10 mouse cellular contexts compared by ENCODE assay signal in the genomic region with DNA sequence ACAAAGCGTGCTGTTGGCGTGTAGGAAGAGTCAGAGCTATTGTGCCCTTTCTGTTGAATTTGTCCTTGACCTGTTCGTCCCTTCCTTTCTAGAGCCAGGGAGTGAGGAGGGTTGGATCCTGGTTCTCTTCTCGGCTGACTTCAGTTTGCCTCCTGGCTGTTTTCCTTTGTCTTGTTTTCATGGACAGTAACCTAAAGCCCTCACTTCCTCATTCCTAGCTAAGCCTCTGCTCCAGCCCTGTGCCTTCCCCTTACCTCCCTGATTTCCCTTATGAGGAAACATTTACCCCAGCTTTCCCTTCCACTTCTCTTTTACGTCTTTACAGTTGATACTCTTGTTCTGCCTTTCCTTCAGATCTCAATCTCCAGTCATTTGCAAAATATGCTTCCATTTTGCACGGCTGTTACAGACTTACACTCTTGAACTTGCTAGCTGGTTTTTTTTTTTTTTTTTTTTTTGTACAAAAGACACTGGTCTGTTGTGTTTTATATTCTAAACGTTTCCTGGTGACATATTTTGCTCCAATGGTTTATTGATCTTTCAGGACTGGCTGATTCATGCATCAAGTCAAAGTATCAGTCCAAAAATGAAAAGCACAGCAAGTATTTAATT. TPM values are rescaled to one million over a fixed set of nuclear protein-coding genes. Genes with fewer than 3 reads are reported as not detected.
DNase-seq lines count a peak whose midpoint lies in the region; ATAC-seq lines count a peak whose summit lies in the region.
"Had no signal": no experiment of that assay in that cellular context is flagged by ENCODE, and none has a peak within 500 bp of the region (broad histone marks: within the 10 kb centered on the region; RNA-seq: fewer than 3 reads in every experiment).

No protein-coding gene starts in this region.

- H3K4me1 ChIP-seq in kidney, embryonic 14.5 days (ENCODE audit: control insufficient read depth, insufficient read depth, low read length) = no peaks in the 10 kb centered on the region
- peaks cover 5% of the 10 kb centered on the region; the same call in 1 of the 2 replicates for H3K4me1 ChIP-seq in intestine, embryonic 15.5 days (replicated peaks)
- H3K4me1 ChIP-seq: hindbrain, embryonic 12.5 days had no signal

- 25% methylated on average over 7 of the region's 7 CpGs for WGBS in kidney, embryonic 14.5 days
- 23% methylated on average over 7 of the region's 7 CpGs for WGBS in intestine, embryonic 15.5 days

- no peaks in the 10 kb centered on the region for H3K9me3 ChIP-seq in kidney, embryonic 14.5 days (ENCODE audit: control insufficient read depth, low read length)
- no peaks in the 10 kb centered on the region for H3K9me3 ChIP-seq in intestine, embryonic 15.5 days
- H3K9me3 ChIP-seq: hindbrain, embryonic 12.5 days had no signal

- peak overlapping the region; percentile 71; the same call in 1 of the 2 replicates for H3K27ac ChIP-seq in kidney, embryonic 14.5 days (ENCODE audit: low read depth, low read length)
- H3K27ac ChIP-seq in intestine, embryonic 15.5 days = 0 out of 2 replicates have a peak overlapping the region, but pooled peaks have one; percentile 13
- H3K27ac ChIP-seq: hindbrain, embryonic 12.5 days had no signal

- no peak overlapping the region; the same call in 1 of the 2 replicates for H3K4me2 ChIP-seq in kidney, embryonic 14.5 days (replicated peaks; ENCODE audit: low read depth, low read length)
- peak overlapping the region; percentile 31; the same call in 1 of the 2 replicates for H3K4me2 ChIP-seq in intestine, embryonic 15.5 days (replicated peaks)
- H3K4me2 ChIP-seq: hindbrain, embryonic 12.5 days had no signal

- no peak for DNase-seq in kidney, adult 8-10 months
- peak; percentile 56 for DNase-seq in ZHBTc4 (ENCODE audit: low read depth, low spot score)
- DNase-seq in mesoderm, embryonic 11.5 days (ENCODE audit: low read depth, low spot score) = peak; percentile 28
- no peak for DNase-seq in B cell, adult 2 months
- DNase-seq in kidney, postnatal 4 days = no peak
- DNase-seq: cerebellum, adult 9-11 months had no signal

- no peak for ATAC-seq in kidney, embryonic 14.5 days (ENCODE audit: low FRiP score, low TSS enrichment)
- ATAC-seq in intestine, embryonic 15.5 days = no peak
- ATAC-seq in CD4-positive, CD25-positive, alpha-beta regulatory T cell, adult 4 months = no peak

- H3K27me3 ChIP-seq in kidney, embryonic 14.5 days (ENCODE audit: control insufficient read depth, insufficient read depth, low read length) = no peaks in the 10 kb centered on the region
- H3K27me3 ChIP-seq in intestine, embryonic 15.5 days (replicated peaks) = no peaks in the 10 kb centered on the region
- H3K27me3 ChIP-seq: hindbrain, embryonic 12.5 days had no signal

- H3K9ac ChIP-seq in kidney, embryonic 14.5 days (ENCODE audit: low read depth, low read length) = no peak overlapping the region
- H3K9ac ChIP-seq in intestine, embryonic 15.5 days = no peak overlapping the region
- H3K9ac ChIP-seq: hindbrain, embryonic 12.5 days had no signal

- H3K4me3 ChIP-seq in kidney, embryonic 14.5 days (ENCODE audit: low read length) = no peak overlapping the region
- H3K4me3 ChIP-seq in intestine, embryonic 15.5 days (replicated peaks) = no peak overlapping the region
- H3K4me3 ChIP-seq: hindbrain, embryonic 12.5 days had no signal

- no peaks in the 10 kb centered on the region for H3K36me3 ChIP-seq in kidney, embryonic 14.5 days (ENCODE audit: control insufficient read depth, insufficient read depth, low read length)
- no peaks in the 10 kb centered on the region for H3K36me3 ChIP-seq in intestine, embryonic 15.5 days
- H3K36me3 ChIP-seq: hindbrain, embryonic 12.5 days had no signal

RNA-seq across cellular contexts. Expression of a gene that starts 50.5 kb away (rescaled TPM):
- 21.4 and 27.3 TPM in 2 replicates for polyA plus RNA-seq in kidney, embryonic 14.5 days (2014; fragmentation: Nextera tagmentation; extraction: Ambion mirVana)
- polyA plus RNA-seq in intestine, embryonic 15.5 days (2015; fragmentation: Nextera tagmentation; extraction: Ambion mirVana) = 17.0 and 17.9 TPM in 2 replicates
- polyA plus RNA-seq in CD4-positive, CD25-positive, alpha-beta regulatory T cell, adult 4 months (2017; shearing (Covaris generic)) = under 1 TPM; 0.30 to 0.68 TPM

Comparison
In these comparisons a context has a peak if more than half of its experiments do, and no peak if none do; other contexts are left out.
1. DNase-seq: peak in ZHBTc4 (single experiment) and mesoderm, embryonic 11.5 days (single experiment); none in kidney, adult 8-10 months (0 of 2), B cell, adult 2 months (0 of 2) and kidney, postnatal 4 days (0 of 2).
2. RNA of a gene that starts 50.5 kb away (polyA plus RNA-seq): 21.4 to 27.3 TPM in kidney, embryonic 14.5 days and 17.0 to 17.9 TPM in intestine, embryonic 15.5 days; 0.30 to 0.68 TPM in CD4-positive, CD25-positive, alpha-beta regulatory T cell, adult 4 months; every median in the first group is over 10 times any median in the second.